Mouse (Mus musculus) kidney, adult 2 months (tissue): ENCODE measurements around the gene Dcp1a.

Source experiments
- CTCF ChIP-seq: fragments of 200-500 bp; conservative IDR thresholded peaks from 2 replicates; pipeline ENCODE4 v1.5.1; 2011; ENCODE audit warnings: low read depth, mild to moderate bottlenecking, control low read depth, low read length, moderate library complexity, mixed read lengths; ENCODE audit not compliant: insufficient read depth, insufficient read length
- POLR2A ChIP-seq: fragments of 200-500 bp; IDR thresholded peaks from one replicate; pipeline ENCODE4 v1.6.1; 2011; ENCODE audit warnings: low read depth, low read length, control low read depth

DNA sequence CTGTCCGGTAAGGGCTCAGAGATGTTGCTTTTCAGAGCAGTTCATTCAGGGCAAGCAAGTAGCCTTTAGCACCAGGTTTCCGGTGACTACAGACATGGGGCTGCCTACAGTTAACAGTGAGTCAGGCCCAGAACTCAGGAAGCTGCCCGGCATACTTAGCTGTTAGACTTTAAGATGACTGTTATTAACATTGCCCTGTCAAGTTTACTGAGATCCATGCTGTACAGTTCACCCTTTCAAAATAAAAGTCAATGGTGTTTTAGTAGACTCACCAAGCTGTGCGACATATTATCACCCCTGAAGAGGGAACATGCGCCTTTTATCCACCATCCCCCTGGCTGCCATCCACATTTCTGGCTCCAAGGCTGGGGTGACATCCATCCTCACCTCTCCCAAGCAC is 96.9 kb downstream of the Dcp1a start:
- TF ChIP-seq CTCF (no peak), POLR2A (no peak)
